Mouse (Mus musculus) intestine, postnatal 0 days (tissue): ENCODE results near the gene Uckl1. TPM values are rescaled to one million over a fixed set of nuclear protein-coding genes. Genes with fewer than 3 reads are reported as not detected.

Source experiments
- ATAC-seq: fragments of 200-750 bp; cut with Nextera tagmentation; 2 replicates; pipeline ENCODE4 v1.8.0; 2017; ENCODE audit warnings: mild to moderate bottlenecking, moderate TSS enrichment, moderate library complexity
- H3K27ac ChIP-seq: fragments of 300-500 bp; sonication (generic); 2 replicates; pipeline ENCODE4 v1.5.1; 2014; ENCODE audit warnings: mild to moderate bottlenecking, low read depth, low read length, moderate library complexity
- H3K27me3 ChIP-seq: fragments of 300-500 bp; sonication (generic); replicated peaks from 2 replicates; pipeline ENCODE4 v1.6.1; 2014; ENCODE audit warnings: low read length, mixed read lengths; ENCODE audit not compliant: control insufficient read depth, insufficient read depth
- H3K36me3 ChIP-seq: fragments of 300-500 bp; sonication (generic); 2 replicates; pipeline ENCODE4 v1.6.1; 2014; ENCODE audit warnings: mild to moderate bottlenecking, moderate library complexity; ENCODE audit not compliant: control insufficient read depth, insufficient read depth
- H3K4me1 ChIP-seq: fragments of 300-500 bp; sonication (generic); replicated peaks from 2 replicates; pipeline ENCODE4 v1.6.1; 2014; ENCODE audit warnings: antibody characterized with exemption, low read length, mixed read lengths; ENCODE audit not compliant: control insufficient read depth, insufficient read depth
- H3K4me2 ChIP-seq: fragments of 300-500 bp; sonication (generic); replicated peaks from 2 replicates; pipeline ENCODE4 v1.6.1; 2014; ENCODE audit warnings: low read depth, mild to moderate bottlenecking, moderate library complexity
- H3K4me3 ChIP-seq: fragments of 300-500 bp; sonication (generic); 2 replicates; pipeline ENCODE4 v1.5.1; 2014; ENCODE audit warnings: low read depth, low read length
- H3K9ac ChIP-seq: fragments of 300-500 bp; sonication (generic); 2 replicates; pipeline ENCODE4 v1.6.1; 2014; ENCODE audit warnings: mild to moderate bottlenecking, low read depth, low read length
- H3K9me3 ChIP-seq: fragments of 300-500 bp; sonication (generic); 2 replicates; pipeline ENCODE4 v1.6.1; 2016; ENCODE audit warnings: mixed run types; ENCODE audit not compliant: control insufficient read depth
- CTCF ChIP-seq: sonication (generic); IDR thresholded peaks from 2 replicates; pipeline ENCODE4 v1.5.1; 2016; ENCODE audit warnings: low read depth, mild to moderate bottlenecking, control low read depth, antibody characterized with exemption, moderate library complexity
- WGBS: fragments of 180-500 bp; shearing (Covaris S2); extraction: QIAGEN DNeasy Blood & Tissue Kit; methylation state at CpG from one replicate; pipeline ENCODE4 v1.1.7; 2014; 5-methylcytosine and 5-hydroxymethylcytosine counted together
- polyA plus RNA-seq: library from polyadenylated mRNA; unstranded; fragments of >200 nt; fragmentation: Nextera tagmentation; extraction: Ambion mirVana; gene quantifications from 2 replicates; pipeline ENCODE4 v1.2.1, GENCODE M21; 2015

Uckl1 gene
- polyA plus RNA-seq, 1 experiment from 2014 or later = 49.4 TPM

- H3K9ac ChIP-seq = no peak overlapping the region
- H3K4me2 ChIP-seq = no peak overlapping the region
- 73% methylated on average over 6 of the region's 6 CpGs for WGBS
- H3K4me1 ChIP-seq = no peaks in the 10 kb centered on the region
- peaks cover 43% of the 10 kb centered on the region for H3K36me3 ChIP-seq
- H3K4me3 ChIP-seq = no peak overlapping the region
- no peaks in the 10 kb centered on the region for H3K9me3 ChIP-seq
- no peak overlapping the region for H3K27ac ChIP-seq
- no peaks in the 10 kb centered on the region for H3K27me3 ChIP-seq
- ATAC-seq = no peak
- no peak for TF ChIP-seq CTCF
Measured at GRCm38 (mm10) chr2:181570921-181571595, 13.6 kb downstream of the Uckl1 start.

GRCm38 (mm10) chr2:181570375-181570774 is 14.3 kb downstream of the Uckl1 start:
- ATAC-seq = no peak
- no peaks in the 10 kb centered on the region for H3K9me3 ChIP-seq
- no peak overlapping the region for H3K4me3 ChIP-seq
- H3K27me3 ChIP-seq = no peaks in the 10 kb centered on the region
- no peaks in the 10 kb centered on the region for H3K4me1 ChIP-seq
- WGBS = 91% methylated on average over 8 of the region's 8 CpGs
- no peak for TF ChIP-seq CTCF
- H3K27ac ChIP-seq = no peak overlapping the region
- H3K36me3 ChIP-seq = peaks cover 43% of the 10 kb centered on the region
- no peak overlapping the region for H3K9ac ChIP-seq
- H3K4me2 ChIP-seq = no peak overlapping the region

- 96% methylated on average over 10 of the region's 10 CpGs for WGBS
- TF ChIP-seq CTCF = no peak
Measured at GRCm38 (mm10) chr2:181569856-181570255, 14.8 kb downstream of the Uckl1 start.

GRCm38 (mm10) chr2:181568272-181569008 is 16.3 kb downstream of the Uckl1 start:
- Histone ChIP-seq H3K4me1 (no peaks in the 10 kb centered on the region), H3K9ac (no peak overlapping the region), H3K4me2 (no peak overlapping the region), H3K36me3 (peaks cover 29% of the 10 kb centered on the region), H3K27ac (no peak overlapping the region), H3K9me3 (no peaks in the 10 kb centered on the region), H3K27me3 (no peaks in the 10 kb centered on the region), H3K4me3 (no peak overlapping the region)
- peak; percentile 77 for TF ChIP-seq CTCF
- WGBS = 76% methylated on average over 7 of the region's 7 CpGs
- no peak for ATAC-seq

More at GRCm38 (mm10) chr2:181569856-181570255, 14.8 kb downstream of the Uckl1 start:
- peaks cover 42% of the 10 kb centered on the region for H3K36me3 ChIP-seq
- no peaks in the 10 kb centered on the region for H3K9me3 ChIP-seq
- no peak for ATAC-seq
- no peak overlapping the region for H3K27ac ChIP-seq
- H3K4me2 ChIP-seq = no peak overlapping the region
- no peaks in the 10 kb centered on the region for H3K4me1 ChIP-seq
- no peak overlapping the region for H3K4me3 ChIP-seq
- no peak overlapping the region for H3K9ac ChIP-seq
- H3K27me3 ChIP-seq = no peaks in the 10 kb centered on the region

- H3K27me3 ChIP-seq = no peaks in the 10 kb centered on the region
- no peak overlapping the region for H3K27ac ChIP-seq
- no peaks in the 10 kb centered on the region for H3K9me3 ChIP-seq
- ATAC-seq = no peak
- 90% methylated on average over 3 of the region's 3 CpGs for WGBS
- no peak overlapping the region for H3K4me3 ChIP-seq
- peaks cover 18% of the 10 kb centered on the region for H3K36me3 ChIP-seq
- H3K4me1 ChIP-seq = no peaks in the 10 kb centered on the region
- H3K4me2 ChIP-seq = no peak overlapping the region
- no peak for TF ChIP-seq CTCF
- H3K9ac ChIP-seq = no peak overlapping the region
Measured at GRCm38 (mm10) chr2:181567338-181567737, 17.4 kb downstream of the Uckl1 start.

- Histone ChIP-seq H3K27ac (no peak overlapping the region), H3K9me3 (no peaks in the 10 kb centered on the region), H3K27me3 (no peaks in the 10 kb centered on the region), H3K4me1 (no peaks in the 10 kb centered on the region), H3K36me3 (peaks cover 40% of the 10 kb centered on the region), H3K4me3 (no peak overlapping the region), H3K4me2 (no peak overlapping the region), H3K9ac (no peak overlapping the region)
- TF ChIP-seq CTCF = no peak
- ATAC-seq = no peak
Measured at GRCm38 (mm10) chr2:181553772-181554171, 30.9 kb downstream of the Uckl1 start.
